Mouse (Mus musculus) erythroid progenitor cell, adult 5-6 weeks (primary cell): ENCODE data around the gene P2ry12. TPM values are rescaled to one million over a fixed set of nuclear protein-coding genes. Genes with fewer than 3 reads are reported as not detected.

Experiments used
- ATAC-seq: replicated peaks from 2 replicates; pipeline ENCODE4 v1.8.0; 2016; ENCODE audit warnings: moderate number of reproducible peaks, mild to moderate bottlenecking, moderate TSS enrichment, inconsistent platforms; ENCODE audit not compliant: poor library complexity, low FRiP score, severe bottlenecking
- total RNA-seq, 2 experiments: library from RNA; stranded (forward) in 1 of 2; stranded (reverse) in 1 of 2; fragments of 150-400 nt in 1 of 2; fragments of 186-747, 209-891 nt in 1 of 2; gene quantifications; 2 replicates each; pipeline versions ENCODE4 v1.2.3 to v1.2.4; 2015 to 2017; ENCODE audit warnings: low replicate concordance in 2 of 2

P2ry12 gene
- total RNA-seq, 2 experiments from 2014 or later = 2.1 TPM; not detected in 1

DNA sequence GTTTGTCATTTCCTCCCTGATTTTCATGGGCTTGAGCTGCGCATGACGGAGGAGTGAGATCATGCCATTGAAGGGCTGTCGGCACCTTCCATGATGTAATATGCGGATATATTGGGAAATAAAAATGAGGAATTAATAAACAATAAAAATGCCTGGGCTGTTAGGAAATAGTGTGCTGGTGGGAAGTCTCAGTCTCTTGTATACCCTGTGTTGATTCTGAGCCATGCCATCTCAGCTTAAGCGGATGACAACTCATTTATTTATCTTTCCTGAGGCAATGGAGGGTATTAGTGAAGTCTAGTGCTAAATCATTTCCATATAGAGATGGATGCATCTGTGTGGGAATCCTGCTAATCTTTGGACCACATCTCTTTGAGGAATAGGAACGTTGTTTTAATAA, 14.6 kb downstream of the P2ry12 start:
- no peak for ATAC-seq

DNA sequence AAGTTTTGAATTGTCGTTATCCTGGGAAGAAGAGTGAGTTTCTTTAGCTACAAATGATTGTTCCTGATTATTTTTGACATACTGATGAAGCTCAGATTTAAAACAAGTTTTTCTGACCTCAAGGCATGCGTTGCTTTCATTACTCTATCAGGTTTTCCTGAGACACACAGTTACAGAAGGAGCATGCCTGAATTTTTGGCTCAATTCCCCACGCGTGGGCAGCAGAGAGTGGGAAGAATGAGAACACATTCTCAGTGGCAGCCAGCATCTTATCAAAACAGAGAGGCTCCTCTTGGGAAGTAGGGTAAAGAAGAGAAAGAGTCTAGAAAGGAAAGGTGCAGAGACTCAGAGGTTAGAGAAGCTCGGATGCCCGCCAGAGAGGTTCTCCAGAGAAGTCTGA, 19.3 kb downstream of the P2ry12 start:
- ATAC-seq = no peak

DNA sequence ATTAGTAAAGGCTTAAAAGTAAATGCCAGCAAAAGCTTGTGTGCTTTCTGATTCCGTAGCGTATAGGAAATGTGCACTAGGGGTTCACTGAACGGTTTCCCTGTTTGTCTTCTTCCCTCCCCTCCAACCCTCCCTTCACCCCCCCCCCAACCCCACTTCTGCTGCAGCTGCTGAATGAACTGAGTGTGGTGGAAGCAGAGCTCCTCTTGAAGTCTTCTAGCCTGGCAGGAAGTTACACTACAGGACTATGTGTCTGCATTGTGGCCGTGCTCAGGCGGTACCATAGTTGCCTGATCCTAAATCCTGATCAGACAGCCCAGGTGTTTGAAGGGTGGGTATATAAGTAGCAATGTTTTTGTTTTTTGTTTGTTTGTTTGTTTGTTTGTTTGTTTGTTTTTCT, 27.8 kb downstream of the P2ry12 start:
- no peak for ATAC-seq

DNA sequence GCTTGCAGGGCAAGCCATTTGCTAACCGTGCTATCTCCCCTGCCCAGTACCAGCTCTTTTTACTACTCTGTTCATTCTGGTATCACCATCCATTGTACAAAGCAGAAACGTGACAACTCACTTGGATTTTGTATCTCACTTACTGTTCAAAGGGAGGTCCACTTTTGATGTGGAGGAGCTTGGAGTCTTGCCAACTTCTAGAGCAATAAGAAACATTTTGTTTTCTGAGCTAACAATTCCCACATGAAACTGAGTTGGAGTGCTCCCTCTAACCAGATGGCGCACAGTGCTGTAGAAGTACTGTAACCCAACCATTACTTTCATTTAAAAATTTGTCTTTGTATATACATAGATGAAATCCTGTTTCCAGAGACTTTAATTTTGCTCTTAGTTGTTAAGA, 31.8 kb downstream of the P2ry12 start:
- ATAC-seq = no peak

DNA sequence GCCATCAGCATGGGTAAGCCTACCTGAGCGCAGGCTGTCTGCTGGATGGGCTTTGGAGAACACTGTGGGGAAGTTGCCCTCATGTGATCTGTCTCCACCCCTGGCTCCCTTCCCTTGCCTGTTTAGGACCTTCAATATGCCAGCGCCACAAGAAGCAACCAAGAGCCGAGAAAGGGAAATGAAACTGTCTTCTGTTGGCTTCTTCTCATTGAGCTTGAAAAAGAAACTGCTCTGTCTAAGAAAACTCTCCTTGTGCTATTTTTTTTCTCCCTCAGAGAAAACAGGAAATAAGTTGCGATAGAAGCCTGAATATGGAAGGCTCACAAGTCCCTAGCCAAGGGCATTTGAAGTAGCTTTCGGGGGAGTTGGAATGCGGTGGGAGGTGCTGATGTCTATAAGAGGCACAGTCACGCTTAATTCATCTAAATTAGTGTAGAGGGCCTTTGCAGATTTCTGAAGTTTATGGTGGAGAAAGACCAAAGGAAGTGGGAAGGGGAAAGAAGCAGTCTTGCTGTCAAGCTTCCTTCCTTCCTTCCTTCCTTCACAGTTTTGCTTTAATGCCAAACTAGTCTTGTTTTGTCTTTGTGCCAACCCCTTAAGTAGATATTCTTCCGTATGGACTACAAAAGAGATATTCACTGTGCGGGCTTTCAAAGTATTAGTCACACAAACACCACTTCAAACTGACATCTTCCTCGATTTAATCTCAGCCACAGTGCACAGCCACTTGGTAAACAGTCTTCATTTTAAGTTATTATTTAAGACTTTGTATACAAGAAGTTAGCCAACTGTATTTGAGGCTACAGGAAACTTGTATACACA, 33.7 kb downstream of the P2ry12 start:
- no peak for ATAC-seq

DNA sequence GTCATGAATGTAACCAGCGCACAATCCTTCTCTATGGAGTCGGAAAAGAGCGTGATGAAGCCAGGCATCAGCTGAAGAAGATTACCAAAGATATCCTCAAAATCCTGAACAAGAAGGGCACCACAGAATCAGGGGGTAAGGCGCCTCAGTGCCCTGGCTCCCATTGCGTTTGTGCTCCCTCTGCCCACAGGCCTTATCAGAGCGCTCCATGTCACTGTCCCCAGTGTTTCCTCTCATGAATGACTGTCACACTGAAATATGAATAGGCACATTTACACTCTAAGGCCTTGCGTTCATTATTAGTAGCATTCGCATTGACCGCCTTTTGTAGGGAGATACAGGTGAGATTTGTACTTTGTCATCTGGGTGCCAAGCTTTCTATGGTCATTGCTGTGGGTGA, 35.0 kb downstream of the P2ry12 start:
- ATAC-seq = no peak

DNA sequence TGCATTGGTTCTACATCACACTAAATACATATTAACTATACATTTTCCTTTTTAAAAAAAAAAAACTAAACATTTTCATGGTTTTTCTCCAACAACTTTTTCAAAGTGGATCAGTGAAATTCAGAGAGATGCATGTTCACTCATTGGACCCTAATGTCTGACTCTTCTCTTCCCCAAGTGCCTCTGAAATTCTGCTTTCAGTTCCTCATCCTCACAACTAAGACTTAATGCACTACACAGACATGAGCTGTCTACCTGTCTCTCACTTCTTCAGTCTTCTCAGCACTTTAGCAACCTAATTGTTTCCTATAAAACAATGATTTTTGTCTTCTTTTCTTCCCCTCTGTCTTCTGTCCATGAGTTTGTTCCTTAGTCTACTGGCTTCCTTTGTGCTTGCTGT, 37.3 kb downstream of the P2ry12 start:
- no peak for ATAC-seq

DNA sequence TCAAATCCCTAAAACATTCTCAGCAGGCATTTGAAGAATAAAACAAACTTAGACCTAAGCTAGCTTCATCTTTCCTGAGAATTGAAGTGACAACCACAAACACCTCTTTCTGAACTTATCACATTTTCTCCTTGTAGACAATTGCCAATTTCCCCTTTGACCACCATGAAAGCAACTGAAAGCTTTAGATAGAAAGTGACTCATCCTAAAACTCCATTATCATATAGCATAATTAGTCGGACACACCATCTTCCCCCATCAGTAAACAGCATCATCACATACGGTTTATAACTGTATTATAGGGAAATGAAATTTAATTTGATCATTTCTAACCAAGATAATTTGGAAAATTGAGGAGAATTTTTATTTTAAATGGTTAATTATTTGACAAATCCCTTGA, 40.4 kb downstream of the P2ry12 start:
- no peak for ATAC-seq

DNA sequence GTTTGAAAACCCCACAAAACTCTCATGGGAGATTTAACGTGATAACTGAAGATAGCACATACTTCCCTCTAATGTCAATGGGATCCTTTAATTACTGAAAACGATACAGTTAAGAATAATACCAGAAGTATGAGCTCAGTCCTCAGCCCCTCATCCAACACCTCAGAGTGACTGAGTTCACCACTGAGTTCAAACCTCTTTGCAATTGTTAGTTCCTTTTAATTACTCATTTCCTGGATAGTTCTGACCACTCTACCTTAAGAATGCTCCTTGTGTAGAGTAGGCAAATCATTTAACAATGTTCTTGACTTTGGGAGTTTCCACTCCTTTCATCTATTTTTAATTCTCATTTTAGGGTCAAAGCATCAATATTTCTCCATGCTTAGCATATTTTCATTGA, 43.3 kb downstream of the P2ry12 start:
- ATAC-seq = no peak

DNA sequence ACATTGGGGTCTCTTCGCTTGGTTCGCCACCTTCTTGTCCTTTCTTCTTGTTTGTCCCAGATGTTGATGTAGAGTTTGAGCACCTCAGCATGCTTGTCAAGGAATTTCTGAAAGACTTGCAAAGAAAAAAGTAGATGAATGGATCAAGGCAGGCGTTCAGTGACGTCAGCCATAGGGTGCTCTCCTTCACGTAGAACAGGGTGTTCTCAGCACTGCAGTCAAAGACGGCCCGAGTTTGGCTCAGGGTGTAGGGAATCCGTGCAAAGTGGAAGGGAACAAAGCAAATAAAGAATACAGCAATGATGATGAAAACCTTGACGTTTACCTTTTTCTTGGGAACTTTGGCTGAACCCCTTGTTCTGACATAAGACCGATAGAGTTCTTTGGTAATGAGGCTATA, 45.5 kb downstream of the P2ry12 start:
- no peak for ATAC-seq

DNA sequence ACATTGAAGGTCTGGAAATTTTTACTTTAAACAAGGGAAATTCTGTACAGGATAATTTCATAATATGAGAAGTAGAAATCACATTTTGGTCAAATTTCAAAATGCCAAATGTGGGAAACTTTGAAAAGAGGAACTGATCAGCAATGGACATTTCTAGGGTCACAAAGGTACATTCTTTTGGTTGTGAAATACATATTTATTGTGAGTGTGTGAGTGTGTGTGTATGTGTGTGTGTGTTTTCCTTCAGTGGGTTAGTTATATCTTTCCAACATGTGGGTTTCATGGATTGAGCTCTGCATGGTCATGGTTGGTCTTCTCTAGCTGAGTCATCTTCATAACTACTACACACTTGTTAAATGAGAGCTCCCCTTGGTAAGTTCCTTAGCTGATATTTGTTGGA, 50.3 kb downstream of the P2ry12 start:
- ATAC-seq = no peak

DNA sequence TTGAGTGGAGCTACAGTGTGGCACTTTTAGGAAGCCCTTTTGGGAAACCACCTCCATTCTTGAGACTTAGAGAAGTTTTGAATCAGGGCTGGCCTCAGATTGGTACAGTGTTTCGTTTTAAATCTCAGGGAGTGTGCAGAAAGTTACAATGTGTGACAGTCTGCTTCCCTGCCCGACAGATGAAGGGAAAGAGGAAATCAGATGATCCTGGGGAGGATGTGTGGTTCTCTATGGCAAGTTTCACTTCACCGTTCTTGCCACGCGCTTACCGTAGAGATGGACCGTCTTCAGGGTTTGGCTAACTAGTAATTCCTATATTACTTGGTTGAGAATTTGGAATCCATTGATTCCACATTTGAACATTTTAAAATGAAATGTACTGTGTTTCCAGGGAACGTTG, 50.9 kb downstream of the P2ry12 start:
- no peak for ATAC-seq

DNA sequence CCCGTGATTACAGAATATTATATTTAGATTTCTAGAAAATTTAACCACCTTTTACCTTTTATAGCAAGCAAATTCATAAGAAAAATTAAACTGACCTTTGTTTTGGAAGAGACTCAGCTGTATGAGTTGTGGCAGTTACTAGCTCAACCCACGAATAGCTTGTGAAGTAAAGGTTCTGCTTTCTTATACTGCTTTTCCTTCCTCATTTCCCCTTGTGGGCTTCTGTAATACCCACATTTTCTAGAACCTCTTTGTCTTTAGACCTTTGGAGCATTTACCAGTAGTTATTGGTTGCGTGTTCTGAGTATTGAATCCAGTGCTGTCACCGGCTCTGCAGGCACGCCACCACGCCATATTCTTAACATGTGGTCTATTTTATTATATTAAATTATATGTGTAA, 51.9 kb downstream of the P2ry12 start, which contains the start of gene P2ry13:
Gene P2ry13 (minus strand): TSS at position 156 of the 400 bp plus-strand sequence.
- no peak for ATAC-seq

DNA sequence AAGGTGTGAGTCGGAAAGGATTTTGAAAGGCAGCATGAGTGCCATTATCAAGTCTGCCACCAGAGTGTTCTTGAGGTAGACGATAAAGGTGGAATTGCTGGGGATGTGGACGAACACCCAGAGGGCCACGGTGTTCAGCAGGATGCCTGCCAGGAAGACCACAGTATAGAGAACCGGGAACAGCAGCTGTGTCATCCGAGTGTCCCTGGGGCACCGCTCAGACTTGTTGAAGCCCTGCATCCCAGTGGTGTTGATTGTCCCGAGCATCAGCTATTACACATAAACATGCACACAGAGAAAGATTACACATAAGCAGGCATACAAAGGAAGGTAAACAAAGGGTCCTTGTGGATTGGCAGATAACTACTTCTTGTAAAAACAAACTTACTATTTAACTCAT, 52.6 kb downstream of the P2ry12 start:
- no peak for ATAC-seq

DNA sequence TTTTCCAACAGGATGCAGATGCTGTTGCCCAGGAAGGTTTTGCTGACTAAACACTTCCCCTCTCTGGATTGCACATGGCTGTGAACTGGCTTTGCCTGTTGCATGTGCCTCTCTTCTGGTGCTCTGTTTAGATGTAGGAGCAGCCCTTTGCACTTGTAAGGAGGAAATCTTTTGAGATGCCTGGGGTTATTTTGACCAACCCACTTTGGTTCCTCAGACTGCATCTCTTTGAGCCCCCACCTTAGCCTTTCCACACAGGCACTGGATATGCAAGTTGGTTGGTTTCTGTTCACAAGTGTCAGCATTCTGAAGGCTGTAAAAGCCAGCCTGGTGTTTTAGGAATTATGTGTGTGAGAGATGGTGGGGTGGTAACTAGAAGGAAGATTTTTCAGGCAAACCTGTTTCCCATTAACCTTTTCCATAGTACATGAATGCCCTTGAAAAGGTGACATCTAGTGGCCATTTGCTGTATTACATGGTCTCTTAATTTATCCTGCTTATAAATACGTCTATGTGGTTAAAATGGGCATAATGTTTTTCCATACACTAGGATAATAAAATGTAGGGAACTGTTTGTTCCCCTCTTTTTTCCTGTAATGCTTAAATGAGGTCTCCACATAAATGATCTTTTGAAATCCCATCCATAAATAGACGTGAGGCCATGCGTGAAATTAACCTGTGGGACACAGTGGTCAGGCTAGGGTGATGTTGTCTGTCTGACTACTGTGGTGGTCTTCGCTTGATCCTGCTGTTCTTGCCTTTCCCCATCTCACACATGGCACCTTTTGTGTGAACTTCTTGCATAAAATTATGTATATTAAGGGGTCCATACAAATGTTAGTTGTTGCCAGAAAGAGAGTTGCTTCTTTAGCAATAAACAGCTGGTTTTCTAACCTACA, 53.8 kb downstream of the P2ry12 start:
- no peak for ATAC-seq

DNA sequence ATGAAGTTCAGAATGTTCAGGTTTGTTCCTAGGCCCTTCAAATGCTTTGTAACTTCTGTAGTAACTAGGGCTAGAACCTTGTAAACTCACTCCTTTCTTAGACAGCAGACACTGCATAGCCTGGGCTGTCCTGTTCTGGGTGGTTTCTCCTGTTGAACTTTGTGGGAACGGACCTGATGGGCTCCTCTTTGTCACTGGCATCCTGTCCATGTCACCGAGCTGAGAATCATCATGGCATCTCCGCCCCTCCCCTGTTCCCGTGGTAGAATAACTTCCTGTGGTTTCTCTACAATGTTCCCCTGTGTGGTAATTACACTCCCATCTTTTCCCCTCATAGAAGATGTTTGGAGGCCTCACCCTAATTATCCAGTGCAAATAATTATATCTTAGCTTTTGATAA, 56.7 kb downstream of the P2ry12 start:
- no peak for ATAC-seq

DNA sequence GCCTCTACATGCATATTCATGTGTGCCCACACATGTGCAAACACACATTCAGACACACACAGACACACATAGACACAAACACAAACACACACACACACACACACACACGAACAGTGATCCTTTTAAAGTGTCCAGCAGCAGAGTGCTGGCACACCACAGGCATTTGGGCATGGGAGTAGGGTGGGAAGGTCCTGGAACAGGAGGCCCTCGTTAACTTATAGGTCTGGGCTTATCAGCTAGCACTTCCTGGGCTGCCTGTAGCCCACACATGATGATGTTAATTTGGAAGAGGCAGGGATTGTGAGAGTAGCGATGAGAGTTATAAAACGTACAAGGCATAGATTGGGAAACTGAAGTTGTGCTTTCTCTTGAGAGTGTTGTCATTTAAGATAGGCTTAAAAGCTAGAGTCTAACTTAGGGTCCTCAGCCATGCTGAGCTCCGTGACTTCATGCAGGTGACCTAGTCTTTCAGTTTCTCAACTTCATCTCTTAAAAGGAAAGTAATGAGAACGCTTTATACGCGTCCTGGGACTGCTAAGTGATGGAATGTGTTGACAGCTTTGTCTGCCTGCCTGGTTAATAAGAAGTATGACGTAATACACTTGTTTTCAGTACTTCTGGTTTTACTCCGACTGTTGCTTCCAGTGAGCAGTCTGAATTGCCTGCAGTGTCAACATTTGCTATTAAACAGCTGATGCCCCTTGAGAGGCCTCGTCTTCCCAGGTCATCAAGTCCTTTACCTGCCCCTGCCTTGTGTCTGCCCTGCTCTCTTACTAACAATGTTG, 57.8 kb downstream of the P2ry12 start:
- no peak for ATAC-seq

DNA sequence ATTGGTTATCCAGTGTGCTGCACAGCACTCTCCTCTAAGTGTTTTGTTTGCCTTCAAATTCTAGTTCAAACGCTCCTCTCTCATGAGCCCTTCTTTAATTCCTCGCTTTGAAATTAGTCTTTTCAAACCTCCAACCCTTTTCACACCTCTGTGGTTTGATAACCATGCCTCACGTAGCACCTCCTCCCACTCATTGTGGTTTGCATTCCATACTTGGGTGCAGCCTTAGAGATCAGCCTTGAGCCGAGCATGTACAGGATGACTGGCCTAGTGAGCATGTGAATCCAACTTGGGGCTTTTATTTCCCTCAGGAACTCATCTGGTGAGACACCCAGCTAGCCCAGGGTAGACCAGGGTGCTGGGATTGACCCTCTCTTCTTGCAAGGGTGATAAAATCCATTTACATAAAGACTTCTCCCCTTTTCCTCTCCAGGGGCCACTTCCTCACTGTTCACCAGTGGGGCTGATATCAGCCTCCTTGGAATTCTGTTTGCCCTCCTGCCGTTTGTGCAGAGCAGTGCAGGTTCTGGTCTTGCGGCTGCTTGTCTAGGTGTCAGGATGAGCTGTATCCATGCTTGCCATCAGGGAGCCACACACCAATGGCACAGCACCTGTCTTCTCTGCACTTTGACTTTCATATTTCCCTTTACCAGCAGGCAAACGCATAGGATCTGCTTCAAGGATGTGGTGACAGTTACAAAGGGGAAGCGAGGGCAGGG, 58.7 kb downstream of the P2ry12 start:
- ATAC-seq = no peak

DNA sequence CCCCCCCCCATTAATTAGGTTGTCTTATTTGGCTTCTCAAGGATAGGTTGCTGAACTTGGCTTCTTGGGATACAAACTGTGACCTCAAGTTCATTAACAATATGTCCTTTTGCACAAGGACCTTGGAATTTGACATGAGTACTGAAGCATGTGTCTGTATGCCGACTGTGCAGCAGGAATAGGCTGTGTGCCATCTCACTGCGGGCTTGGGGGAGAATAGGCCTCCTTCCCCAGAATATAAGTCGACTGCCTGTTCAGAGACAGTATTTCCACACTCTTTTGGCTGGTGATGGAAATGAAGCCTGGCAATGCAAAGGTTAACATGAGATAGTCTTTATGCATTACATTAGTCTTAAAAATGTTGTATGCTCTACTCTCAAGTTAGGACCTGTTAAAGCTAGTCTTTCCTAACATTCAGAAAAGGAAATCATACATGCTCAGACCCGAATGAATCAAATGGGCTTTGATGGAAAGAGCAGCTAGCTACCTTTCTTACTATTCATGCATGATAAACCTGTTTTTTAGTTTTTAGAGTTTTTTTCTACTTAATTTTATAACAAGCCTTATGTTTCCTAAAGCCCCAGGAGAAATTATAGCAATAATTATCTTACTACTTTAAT, 65.2 kb downstream of the P2ry12 start:
- ATAC-seq = no peak
